Mouse (Mus musculus): ENCODE data around the gene Gria1.

The Gria1 gene

GRCm38 (mm10) chr11:57011024-57011690 is at the start of gene Gria1:
Gene Gria1, plus strand, starts transcription at chr11:57011387.
- DNase-seq (ENCODE audit: low spot score in 2 of 2): no peak

- no peak for DNase-seq (ENCODE audit: low spot score in 2 of 2)
Measured at GRCm38 (mm10) chr11:56961751-56962150, 49.4 kb upstream of the Gria1 start.

- DNase-seq (ENCODE audit: low spot score in 2 of 2): no peak
Measured at GRCm38 (mm10) chr11:56972814-56973213, 38.4 kb upstream of the Gria1 start.

GRCm38 (mm10) chr11:56984321-56985000 is 26.7 kb upstream of the Gria1 start:
- DNase-seq (ENCODE audit: low spot score in 2 of 2): no peak

- no peak for DNase-seq (ENCODE audit: low spot score in 2 of 2)
Measured at GRCm38 (mm10) chr11:56985457-56985856, 25.7 kb upstream of the Gria1 start.

GRCm38 (mm10) chr11:56999601-57000001 is 11.6 kb upstream of the Gria1 start:
- DNase-seq (ENCODE audit: low spot score in 2 of 2): peak in 1 of 2 experiments; percentile 11

GRCm38 (mm10) chr11:57004611-57005010 is 6.6 kb upstream of the Gria1 start:
- no peak for DNase-seq (ENCODE audit: low spot score in 2 of 2)

- no peak for DNase-seq (ENCODE audit: low spot score in 2 of 2)
Measured at GRCm38 (mm10) chr11:57005341-57005740, 5.8 kb upstream of the Gria1 start.

GRCm38 (mm10) chr11:57007790-57008189 is 3.4 kb upstream of the Gria1 start:
- DNase-seq (ENCODE audit: low spot score in 2 of 2): no peak

GRCm38 (mm10) chr11:57010611-57011010 is 576 bp upstream of the Gria1 start:
- DNase-seq (ENCODE audit: low spot score in 2 of 2): no peak

GRCm38 (mm10) chr11:57011691-57012039 is 478 bp downstream of the Gria1 start:
- DNase-seq (ENCODE audit: low spot score in 2 of 2): peak in 1 of 2 experiments; percentile 21

GRCm38 (mm10) chr11:57012287-57012921 is 1.2 kb downstream of the Gria1 start:
- no peak for DNase-seq (ENCODE audit: low spot score in 2 of 2)

GRCm38 (mm10) chr11:57013464-57014190 is 2.4 kb downstream of the Gria1 start:
- no peak for DNase-seq (ENCODE audit: low spot score in 2 of 2)

- DNase-seq (ENCODE audit: low spot score in 2 of 2): no peak
Measured at GRCm38 (mm10) chr11:57014396-57014795, 3.2 kb downstream of the Gria1 start.

GRCm38 (mm10) chr11:57018536-57018935 is 7.3 kb downstream of the Gria1 start:
- DNase-seq (ENCODE audit: low spot score in 2 of 2): no peak

GRCm38 (mm10) chr11:57022400-57022799 is 11.2 kb downstream of the Gria1 start:
- DNase-seq (ENCODE audit: low spot score in 2 of 2): no peak

GRCm38 (mm10) chr11:57030448-57030847 is 19.3 kb downstream of the Gria1 start:
- peak in 1 of 2 experiments; percentile 44 for DNase-seq (ENCODE audit: low spot score in 2 of 2)

GRCm38 (mm10) chr11:57038807-57039206 is 27.6 kb downstream of the Gria1 start:
- peak in 1 of 2 experiments; percentile 12 for DNase-seq (ENCODE audit: low spot score in 2 of 2)

GRCm38 (mm10) chr11:57039306-57039705 is 28.1 kb downstream of the Gria1 start:
- DNase-seq (ENCODE audit: low spot score in 2 of 2): no peak

- no peak for DNase-seq (ENCODE audit: low spot score in 2 of 2)
Measured at GRCm38 (mm10) chr11:57042057-57042456, 30.9 kb downstream of the Gria1 start.

GRCm38 (mm10) chr11:57044146-57044545 is 33.0 kb downstream of the Gria1 start:
- no peak for DNase-seq (ENCODE audit: low spot score in 2 of 2)

All from cerebellum, postnatal 4 days (tissue).